Mouse (Mus musculus): Measurements from ENCODE around the gene Eda. TPM values are rescaled to one million over a fixed set of nuclear protein-coding genes. Genes with fewer than 3 reads are reported as not detected.
"Not testable (repeated sequence)": the region's sequence is repeated elsewhere in the genome, so short reads cannot be mapped to it uniquely, and the experiment has no call there.

Eda gene
- total RNA-seq, 2 experiments from 2014 or later, result 2.3 to 3.6 TPM

GRCm38 (mm10) chrX:100409245-100409644, 433.8 kb downstream of the Eda start:
- DNase-seq, result no peak

- DNase-seq, result no peak
Measured at GRCm38 (mm10) chrX:100428693-100429092, 453.3 kb downstream of the Eda start, which contains the start of gene Otud6a. Gene Otud6a, plus strand, starts transcription at chrX:100429013.

GRCm38 (mm10) chrX:100432311-100432710, 456.9 kb downstream of the Eda start:
- no peak for DNase-seq

- DNase-seq, result not testable (repeated sequence)
Measured at GRCm38 (mm10) chrX:100442617-100443016, 467.2 kb downstream of the Eda start, which contains the start of gene Awat2. Gene Awat2, minus strand, starts transcription at chrX:100442717.

DNA sequence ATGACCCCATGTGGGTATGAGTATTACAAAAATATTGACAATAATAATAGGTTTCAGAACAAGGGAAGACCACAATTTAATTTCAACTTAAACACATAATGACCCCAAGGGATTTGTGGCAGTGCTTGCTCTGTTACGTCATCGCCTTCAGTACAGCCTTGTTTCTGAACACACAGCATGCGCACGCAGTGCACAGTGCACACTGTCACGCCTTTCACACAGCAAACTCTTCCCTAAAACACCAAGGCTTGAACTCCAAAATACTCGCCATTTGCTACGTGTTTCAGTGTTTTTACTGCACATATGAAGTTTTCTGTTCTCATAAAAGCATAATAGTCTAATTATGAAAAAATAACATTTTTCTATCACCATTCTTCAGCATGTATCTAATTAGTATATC, 468.1 kb downstream of the Eda start:
- DNase-seq, result no peak

Small RNAs within 50 kb of the gene (microRNA-seq; reads per million reads assigned to microRNA genes)
- 1,260 to 1,308 reads per million in 2 experiments for gene Mir676 (ENCODE audit: borderline replicate concordance in 2 of 2)

Other genes starting within 250 kb of the Eda start
- under 1 TPM; 0.18 to 0.27 TPM for gene Tmem28, start 154.6 kb upstream of the Eda start, total RNA-seq (2021)

Data from gastrocnemius, postnatal 25 days (tissue).